Mouse (Mus musculus) limb, embryonic 13.5 days (tissue): ENCODE measurements around the gene Ift80. TPM values are rescaled to one million over a fixed set of nuclear protein-coding genes. Genes with fewer than 3 reads are reported as not detected.

ENCODE experiments used
- microRNA counts: library from miRNA; unstranded; fragments of <30 nt; microRNA quantifications from one replicate; lab custom pipeline; 2016
- microRNA-seq: library from miRNA; unstranded; fragments of <30 nt; microRNA quantifications from one replicate; pipeline ENCODE4, GENCODE M21; 2016
- polyA plus RNA-seq: library from polyadenylated mRNA; unstranded; fragments of >200 nt; fragmentation: Nextera tagmentation; extraction: Ambion mirVana; gene quantifications from 2 replicates; pipeline ENCODE4 v1.2.1, GENCODE M21; 2015

The Ift80 gene
- polyA plus RNA-seq, 1 experiment from 2014 or later: 21.8 TPM

MicroRNA genes within 50 kb of the gene (microRNA counts, 519-probe panel; counts per million panel counts)
- microRNA mmu-miR-15b (lab: Ali Mortazavi, UCI): 4,921 counts per million, percentile 93 among the panel's probes with 10 or more counts

Small RNA genes lying within 50 kb of the gene (microRNA-seq; reads per million reads assigned to microRNA genes)
- 857 reads per million, percentile 74 among the genes with 10 or more reads in this experiment for gene Mir15b
- 229 reads per million, percentile 62 among the genes with 10 or more reads in this experiment for gene Mir16-2

Other genes starting within 250 kb of the Ift80 start
- gene 1110032F04Rik, start 135.0 kb downstream of the Ift80 start, polyA plus RNA-seq: 0.60 and 0.63 TPM in 2 replicates
- 173 and 176 TPM in 2 replicates for gene Smc4, start 168 bp upstream of the Ift80 start, polyA plus RNA-seq
- 124 TPM in 2 replicates for gene Trim59, start 40.2 kb upstream of the Ift80 start, polyA plus RNA-seq
- 29.9 and 30.9 TPM in 2 replicates for gene Kpna4, start 122.5 kb upstream of the Ift80 start, polyA plus RNA-seq
- not detected in 2 replicates for gene Arl14, start 217.8 kb upstream of the Ift80 start, polyA plus RNA-seq